Mouse (Mus musculus): ENCODE measurements around the gene Rhob.

DNA sequence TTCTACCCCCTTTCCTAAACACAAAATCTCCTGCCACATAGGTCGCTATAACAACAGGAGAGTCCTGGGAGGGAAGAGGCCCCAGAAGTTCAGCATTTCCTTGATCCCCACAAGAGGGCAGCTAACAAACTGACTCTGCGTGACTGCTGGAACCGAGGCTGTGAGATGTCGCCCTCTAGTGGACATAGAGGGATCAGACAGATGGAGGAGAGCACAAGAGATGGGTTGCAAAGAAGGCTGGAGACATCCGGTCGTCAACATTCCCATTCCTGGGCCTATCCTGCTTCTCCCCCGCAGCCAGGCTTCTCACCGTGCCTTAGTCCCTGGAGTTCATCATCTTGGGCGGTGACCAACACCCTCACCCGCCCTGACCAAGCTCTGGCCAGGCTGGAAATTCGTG, 47.5 kb upstream of the Rhob start:
- TF ChIP-seq GATA1 (IDR thresholded peaks at IDR 0.05; ENCODE audit: low read length) (no peak), TAL1 (IDR thresholded peaks at IDR 0.05; ENCODE audit: low read length) (no peak)
